16 mouse cellular contexts compared by ENCODE assay signal in the genomic region with DNA sequence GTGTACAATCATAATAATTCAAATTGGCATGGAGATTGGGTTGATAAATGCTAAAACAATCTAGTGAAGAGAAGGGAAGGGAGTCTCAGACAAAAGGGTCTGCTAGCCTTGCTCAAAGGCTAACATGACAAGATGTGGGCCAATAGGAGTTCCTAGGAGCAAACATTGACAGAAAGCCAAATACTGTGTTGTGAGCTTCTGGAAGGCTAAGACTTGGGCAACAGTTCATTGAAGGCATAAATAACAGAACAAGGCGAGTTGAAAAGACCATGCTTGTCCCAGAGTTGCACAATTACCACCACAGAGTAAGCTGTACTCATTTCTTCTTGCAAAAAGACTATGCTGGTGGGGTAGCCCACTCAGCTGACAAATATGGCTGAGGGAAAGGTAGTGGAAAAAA.
"Had no signal": no experiment of that assay in that cellular context is flagged by ENCODE, and none has a peak within 500 bp of the region (broad histone marks: within the 10 kb centered on the region; RNA-seq: fewer than 3 reads in every experiment).

No protein-coding gene starts in this region.

- H3K4me1 ChIP-seq: liver, embryonic 15.5 days; midbrain, embryonic 13.5 days; midbrain, embryonic 15.5 days; neural tube, embryonic 12.5 days; stomach, embryonic 15.5 days had no signal

- H3K9ac ChIP-seq: liver, embryonic 15.5 days; liver, postnatal 0 days; lung, embryonic 14.5 days; midbrain, embryonic 13.5 days; midbrain, embryonic 15.5 days; neural tube, embryonic 12.5 days; stomach, embryonic 15.5 days had no signal

- H3K27me3 ChIP-seq: liver, embryonic 15.5 days; megakaryocyte, embryonic 14.5 days; midbrain, embryonic 13.5 days; midbrain, embryonic 15.5 days; neural tube, embryonic 12.5 days; stomach, embryonic 15.5 days had no signal

- H3K4me2 ChIP-seq: liver, embryonic 15.5 days; lung, embryonic 14.5 days; midbrain, embryonic 11.5 days; midbrain, embryonic 13.5 days; midbrain, embryonic 15.5 days; neural tube, embryonic 12.5 days; stomach, embryonic 15.5 days had no signal

- H3K36me3 ChIP-seq: liver, embryonic 15.5 days; midbrain, embryonic 13.5 days; midbrain, embryonic 15.5 days; neural tube, embryonic 12.5 days; stomach, embryonic 15.5 days had no signal

- H3K27ac ChIP-seq: liver, embryonic 15.5 days; macrophage; midbrain, embryonic 13.5 days; midbrain, embryonic 15.5 days; neural tube, embryonic 12.5 days; stomach, embryonic 15.5 days; stomach, postnatal 0 days had no signal

- DNase-seq: liver, postnatal 0 days; lung, embryonic 14.5 days; lung, postnatal 36 days; right cerebral cortex, postnatal 14 days; thymus, adult 2 months; thymus, postnatal 25 days; thymus, postnatal 4 days had no signal

- H3K4me3 ChIP-seq: liver, embryonic 15.5 days; megakaryocyte, embryonic 14.5 days; midbrain, embryonic 13.5 days; midbrain, embryonic 15.5 days; neural tube, embryonic 12.5 days; stomach, embryonic 15.5 days had no signal

- H3K9me3 ChIP-seq: liver, embryonic 15.5 days; midbrain, embryonic 13.5 days; midbrain, embryonic 15.5 days; neural tube, embryonic 12.5 days; stomach, embryonic 15.5 days had no signal

- ATAC-seq: liver, postnatal 0 days; midbrain, embryonic 13.5 days; midbrain, embryonic 15.5 days had no signal
